Mouse (Mus musculus) thymus, adult 18-20 months (tissue): Measurements from ENCODE around the gene Fmo1.

Experiments used
- DNase-seq, 2 experiments: peaks; one replicate each; pipeline ENCODE4 v3.0.0; 2022; ENCODE audit warnings: mixed read lengths in 2 of 2

Fmo1 gene

DNA sequence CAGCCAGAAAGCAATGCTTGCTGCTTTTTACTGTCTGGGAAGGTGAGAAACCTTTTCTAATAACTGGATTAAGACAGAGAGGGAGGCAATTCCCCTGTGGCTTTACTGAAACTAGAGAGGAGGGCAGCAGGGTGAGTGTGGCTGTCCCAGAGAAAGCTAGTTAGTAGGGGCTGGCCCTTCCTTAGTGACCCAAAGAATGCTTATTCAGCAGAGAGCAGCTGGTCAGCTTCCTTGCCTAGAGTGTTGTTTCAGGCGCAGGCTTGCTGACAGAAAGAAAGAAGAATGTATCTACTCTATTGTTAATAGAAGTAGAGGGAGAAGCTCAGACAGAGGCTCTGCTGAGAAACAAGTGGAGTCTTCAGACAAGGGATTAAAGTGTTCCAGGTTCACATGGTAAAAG lies 4.1 kb downstream of the Fmo1 start:
- DNase-seq: no peak

DNA sequence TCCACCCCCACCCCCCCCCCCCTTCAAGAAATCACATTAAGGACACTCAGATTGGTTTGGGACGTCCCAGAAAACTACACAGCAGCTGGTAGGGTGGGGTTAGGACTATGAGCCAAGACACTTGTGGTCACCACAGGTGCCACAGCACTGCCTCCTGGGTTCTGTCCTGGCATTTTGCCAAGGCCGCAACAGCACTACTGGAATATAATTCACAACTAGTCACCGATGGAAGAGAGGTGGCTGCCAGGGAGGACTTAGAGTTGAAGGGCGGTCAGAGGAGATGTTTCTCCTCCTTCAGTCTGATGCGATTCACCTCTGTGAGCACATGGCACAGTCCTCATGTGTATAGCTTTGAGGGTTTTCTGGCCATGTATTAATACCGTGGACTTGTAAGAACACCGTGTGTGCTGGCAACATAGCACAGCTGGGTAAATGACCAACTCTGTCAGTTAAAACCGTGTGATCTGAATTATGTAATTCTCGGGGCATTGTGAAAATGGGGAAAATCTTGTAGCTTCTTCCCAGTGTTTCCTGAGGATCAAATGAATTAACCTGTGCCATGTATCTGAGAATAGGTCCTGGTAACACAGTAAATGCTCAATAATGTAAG lies 6.3 kb downstream of the Fmo1 start:
- no peak for DNase-seq

DNA sequence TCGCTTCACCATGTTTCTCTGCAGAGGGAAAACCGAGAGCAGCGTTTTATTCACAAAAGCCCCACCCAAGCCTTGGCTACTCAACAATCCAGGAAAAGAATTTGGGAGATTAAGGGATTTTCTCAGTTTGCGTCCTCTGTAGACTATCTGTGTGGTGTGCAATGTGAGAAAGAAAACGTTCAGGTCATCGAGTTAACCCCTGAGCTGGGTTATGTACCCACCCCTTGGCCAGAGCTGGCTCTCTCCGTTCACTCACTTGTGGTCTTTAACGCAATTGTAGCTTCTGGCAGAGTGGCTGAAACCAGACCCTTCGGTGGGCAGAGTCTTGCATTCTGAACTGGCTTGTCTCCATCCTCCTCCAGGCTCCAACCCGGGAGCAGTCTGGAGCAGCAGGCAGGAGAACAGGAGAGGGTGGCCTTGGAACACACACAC lies 6.8 kb downstream of the Fmo1 start:
- DNase-seq: no peak

DNA sequence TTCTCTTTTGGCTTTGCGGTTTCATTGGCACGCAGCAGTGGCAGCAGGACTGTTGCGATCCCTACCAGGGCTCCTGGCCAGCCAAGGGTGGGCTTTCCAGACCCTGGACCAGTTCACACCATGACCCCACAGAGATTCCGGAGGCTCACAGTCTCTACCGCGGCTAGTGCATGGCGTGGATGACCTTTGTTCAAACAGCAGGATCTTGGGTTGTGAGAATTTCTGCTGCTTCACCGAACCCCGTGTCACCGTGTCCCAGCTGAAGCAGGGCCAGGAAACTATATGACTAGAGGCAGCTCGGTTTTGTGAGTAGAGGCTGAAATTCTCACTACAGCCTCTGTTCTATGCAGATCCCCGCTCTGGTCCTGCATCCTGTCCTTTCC lies 7.7 kb downstream of the Fmo1 start:
- no peak for DNase-seq

DNA sequence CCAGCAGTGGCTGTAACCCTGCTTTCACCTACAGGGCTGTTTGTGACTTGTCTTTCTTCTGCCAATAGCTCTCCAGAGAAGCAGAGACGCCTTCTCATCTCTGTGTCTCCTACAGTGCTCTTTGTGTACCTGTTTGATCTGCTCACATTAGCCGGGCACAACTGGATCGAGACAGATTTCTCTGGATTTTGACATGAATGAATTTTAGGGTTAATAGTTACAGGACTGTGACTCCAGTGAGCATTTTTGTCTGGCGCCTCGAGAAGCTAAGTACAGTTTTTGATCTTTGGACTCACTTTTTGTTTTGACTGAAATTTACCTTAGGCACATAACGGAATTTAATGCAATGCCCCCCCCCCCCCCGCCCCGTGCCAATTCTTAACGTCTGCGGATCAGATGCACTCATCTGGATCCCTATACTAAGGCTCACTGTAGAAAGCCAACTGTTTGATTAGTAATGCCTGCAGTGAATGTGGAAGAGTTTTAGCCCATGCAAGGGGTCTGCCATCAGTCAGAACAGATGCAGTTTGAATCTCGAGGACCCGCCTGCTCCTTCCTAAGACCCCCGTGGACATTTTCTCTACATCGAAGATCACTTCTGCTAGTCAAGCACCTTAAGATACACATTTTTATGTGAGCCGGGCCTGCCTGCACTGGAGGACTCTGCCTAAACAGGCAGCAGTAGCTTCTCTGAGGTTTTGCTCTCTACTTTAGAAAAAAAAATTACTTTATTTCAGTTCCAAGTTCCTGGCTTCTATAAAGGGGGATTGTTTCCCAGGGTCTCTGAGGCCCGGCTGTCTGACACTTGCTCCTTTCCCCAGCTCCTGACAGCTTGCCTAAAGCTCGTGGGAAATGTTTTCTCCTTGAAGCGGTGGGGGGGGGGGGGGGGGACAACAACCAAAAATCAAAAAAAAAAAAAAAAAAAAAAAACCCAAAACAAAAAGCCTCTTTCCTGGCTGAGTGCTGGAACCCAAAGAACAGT lies 8.4 kb downstream of the Fmo1 start:
- no peak for DNase-seq

DNA sequence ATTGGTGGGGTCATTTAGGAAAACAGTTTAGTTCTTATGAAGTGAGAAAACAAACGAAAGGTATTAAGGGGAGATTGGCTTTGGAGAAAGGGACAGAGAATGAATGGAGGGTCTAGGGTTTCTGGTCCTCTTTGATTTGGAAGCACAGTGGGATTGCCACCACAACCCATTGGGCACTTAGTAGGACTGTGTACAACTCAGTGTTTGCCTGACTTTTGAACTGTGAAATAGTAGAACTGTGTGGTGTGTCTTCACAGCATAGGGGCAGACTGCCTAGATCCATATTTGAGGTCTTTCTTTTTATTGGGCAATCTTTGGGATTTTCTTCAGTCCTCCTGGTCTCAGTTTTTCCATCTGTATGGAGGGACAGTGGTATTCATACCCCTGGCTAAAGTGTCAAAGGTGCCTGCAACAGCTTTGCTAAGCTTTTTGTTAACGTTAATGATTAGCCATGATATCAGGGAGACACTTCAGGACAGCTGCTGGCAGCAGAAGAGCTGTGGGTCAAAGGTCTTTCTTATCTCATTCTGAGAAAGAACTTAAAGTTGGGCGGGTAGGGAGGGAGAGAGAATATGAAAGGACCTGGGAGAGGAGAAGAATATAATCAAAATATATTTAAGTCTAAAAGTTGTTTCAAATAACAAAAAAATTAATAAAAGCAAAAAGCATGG lies 12.5 kb downstream of the Fmo1 start:
- no peak for DNase-seq

DNA sequence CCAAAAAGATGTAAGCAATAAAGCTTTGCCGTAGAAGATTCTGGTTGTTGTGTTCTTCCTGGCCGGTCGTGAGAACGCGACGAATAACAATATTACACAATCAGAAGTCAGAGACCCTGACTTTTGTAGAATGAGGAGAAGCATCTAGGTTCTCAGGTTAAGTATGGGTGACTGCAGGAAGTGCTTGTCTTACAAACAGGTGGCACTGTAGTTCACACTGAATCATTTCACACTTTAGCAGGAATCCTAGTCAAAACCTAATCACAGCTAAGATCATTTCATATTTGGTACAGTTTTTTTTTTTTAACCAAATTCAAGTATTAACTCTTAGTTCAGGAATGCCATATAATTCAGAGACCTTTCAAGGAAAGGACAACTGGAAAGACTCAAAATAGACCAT lies 18.9 kb downstream of the Fmo1 start:
- DNase-seq: no peak

DNA sequence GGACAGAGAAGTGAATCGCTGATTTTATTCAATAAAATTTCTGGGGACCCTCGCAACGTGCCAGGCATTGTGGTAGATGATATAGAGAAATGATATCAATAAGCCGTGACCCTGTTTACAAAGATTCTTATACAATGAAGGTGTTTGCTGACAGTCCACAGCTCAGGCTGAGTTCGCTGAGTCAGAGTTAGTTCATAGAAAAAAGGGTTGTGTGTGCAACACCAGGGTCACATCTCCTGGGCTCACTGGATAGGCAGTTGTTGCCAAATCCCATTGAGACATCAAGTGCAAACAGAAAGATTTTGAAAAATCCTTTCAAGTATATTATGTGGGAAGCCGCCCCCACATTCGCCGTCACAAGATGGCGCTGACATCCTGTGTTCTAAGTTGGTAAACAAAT lies 26.2 kb downstream of the Fmo1 start:
- DNase-seq: no peak

DNA sequence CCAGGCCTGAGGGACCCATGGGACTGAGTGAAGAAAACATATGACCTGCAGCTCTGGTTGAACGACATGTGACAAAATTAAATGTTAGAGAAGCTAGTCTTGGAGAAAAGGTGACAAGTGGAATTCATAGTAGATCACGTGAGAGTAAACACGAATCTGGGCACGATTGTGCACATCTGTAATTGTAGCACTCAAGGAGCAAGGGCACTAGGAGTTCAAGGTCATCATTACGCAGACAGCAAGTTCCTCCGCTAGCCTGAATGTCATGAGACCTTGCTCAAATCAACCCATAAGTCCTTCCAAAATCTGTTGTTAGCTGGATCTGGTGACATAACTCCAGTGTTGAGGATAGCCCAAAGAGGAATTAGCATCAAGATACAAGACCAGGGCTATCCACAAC lies 27.4 kb downstream of the Fmo1 start:
- DNase-seq: no peak

DNA sequence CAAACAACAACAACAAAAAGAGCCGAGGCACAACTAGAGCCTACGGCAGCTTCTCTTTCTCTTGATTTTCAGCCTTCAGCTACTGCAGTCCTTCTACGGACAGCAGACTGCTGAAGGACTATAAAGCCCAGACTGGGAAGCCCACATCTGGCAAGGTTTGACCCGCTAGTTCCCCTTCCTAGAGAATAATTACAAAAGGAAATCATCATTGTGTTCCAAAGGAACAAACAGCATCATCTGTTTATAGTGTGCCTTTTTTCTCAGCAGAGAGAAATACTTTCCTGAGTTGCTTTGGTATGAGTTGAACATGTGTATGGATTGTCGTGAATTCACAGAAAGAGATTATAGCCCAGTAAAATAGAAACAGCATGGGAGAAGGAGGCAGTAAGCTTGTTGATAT lies 32.1 kb downstream of the Fmo1 start:
- DNase-seq: no peak

DNA sequence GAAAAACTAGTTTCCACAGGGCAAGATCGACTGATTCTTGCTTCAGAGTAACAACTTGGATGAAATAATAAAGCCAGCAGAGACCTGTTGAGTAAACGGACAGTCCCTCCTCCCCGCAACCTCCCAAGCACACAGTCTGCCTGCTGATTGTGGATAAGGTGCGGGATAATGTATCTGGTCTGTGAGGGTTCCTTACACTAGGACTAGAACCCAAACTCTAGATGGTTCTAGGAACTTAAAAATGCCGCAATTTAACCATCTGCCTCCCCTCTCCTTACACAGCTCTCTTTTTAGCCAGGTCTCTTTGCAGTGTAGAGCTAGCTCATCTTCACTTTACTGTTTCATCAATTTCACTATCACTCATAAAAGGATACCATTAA lies 33.8 kb downstream of the Fmo1 start:
- DNase-seq: no peak

DNA sequence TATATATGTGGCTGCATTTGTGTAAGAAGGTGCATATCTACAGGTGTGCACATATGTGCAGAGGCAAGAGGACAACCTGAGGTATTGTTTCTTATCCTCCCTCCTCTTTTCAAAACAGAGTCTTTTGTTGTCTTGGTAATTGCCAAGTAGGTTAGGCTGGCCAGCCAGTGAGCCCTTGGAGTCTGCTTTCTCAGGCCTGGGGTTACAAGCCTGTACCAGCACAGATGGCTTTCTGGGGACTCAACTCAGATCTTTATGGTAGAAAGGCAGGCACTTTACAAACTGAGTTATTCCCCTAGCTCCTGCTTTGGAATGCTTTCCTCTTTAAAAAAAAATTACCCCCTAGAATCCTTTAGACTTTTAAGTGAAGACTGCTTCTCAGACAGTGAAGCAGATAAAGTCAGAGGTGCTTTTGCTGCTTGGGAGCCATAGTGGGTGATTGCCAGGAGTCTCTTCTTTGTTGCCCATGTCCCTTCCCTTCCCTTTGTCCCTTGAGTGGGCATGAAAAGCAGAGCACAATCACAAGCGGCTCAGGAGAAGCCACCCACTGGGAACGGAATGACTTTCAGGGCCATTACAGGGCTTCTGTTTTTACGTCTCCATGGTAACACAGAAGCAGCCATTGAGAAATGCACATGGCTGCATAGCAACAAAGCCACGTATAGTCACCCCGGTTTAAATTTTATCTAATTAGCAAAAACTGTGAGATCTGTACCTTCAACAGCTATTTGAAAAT lies 34.4 kb downstream of the Fmo1 start:
- DNase-seq: no peak

DNA sequence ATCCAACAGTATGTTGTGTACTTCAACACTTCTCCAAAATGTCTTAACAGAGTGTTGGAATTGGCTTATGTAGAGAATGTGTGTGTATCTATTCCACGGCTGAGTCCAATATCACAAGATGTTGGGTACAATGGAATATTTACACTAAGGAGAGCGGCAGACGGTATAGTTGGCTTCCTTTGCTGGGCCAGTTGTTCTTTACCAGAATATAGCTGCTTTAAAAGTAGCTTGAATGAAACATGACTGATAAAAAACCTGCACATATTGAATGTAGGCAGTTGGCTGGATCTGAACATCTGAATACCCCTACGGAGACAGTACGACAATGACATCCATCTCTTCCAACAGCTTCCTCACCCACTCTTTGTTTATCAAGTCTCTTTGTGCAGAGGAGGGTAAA lies 47.1 kb downstream of the Fmo1 start:
- DNase-seq: no peak

DNA sequence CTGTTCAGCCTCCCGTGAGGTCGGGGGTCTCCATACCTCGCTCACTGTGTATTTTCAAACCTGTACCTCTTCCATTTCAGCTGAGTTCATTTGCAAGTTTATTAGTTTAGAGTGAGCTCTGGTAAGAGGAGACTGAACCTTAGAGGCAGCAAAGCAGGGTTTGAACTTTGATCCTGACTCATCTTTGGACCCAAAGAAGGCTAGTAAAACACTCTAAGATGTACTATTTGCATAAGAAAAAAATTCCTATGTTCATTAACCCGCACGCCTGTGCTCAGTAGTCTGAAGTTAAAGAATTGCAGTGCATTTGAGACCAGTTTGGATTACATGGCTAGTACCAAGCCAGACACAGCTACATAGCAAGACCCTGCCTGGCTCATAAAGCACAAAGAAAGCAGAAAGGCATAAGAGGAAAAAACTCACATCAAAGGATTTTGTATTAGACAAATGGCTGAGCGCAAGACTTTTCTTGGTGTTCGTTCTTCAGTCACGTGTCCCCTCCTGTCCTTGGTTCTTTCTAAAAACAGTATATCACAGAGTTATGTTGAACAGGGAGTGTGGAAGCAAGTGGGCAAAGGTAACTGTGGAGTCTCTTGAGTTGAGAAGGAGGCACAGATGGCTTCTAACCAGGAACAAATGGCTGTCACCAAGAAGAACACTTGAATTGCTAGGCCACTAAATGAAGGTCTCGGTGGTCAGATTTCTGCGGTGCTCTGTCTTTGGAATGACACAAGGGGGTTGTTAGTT lies 50.9 kb downstream of the Fmo1 start:
- no peak for DNase-seq

DNA sequence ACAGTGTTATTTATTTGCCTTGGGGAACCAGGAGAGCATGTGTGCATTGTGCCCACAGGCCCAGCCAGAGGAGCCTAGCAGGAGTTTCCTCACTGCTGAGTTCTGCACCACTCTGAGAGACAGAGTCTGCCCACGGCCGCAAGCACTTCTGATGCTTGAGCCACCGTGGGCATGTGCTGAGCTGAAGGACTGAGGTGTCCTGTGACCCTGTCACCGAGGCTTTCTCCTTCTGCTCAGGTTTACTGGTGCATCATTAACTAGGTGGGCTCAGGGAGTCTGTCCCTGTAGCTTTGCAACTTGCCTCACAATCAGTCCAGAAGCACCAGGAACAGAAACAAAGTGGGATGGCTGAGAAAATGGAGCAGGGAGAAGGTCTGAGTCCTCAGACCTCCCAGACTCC lies 51.5 kb downstream of the Fmo1 start:
- no peak for DNase-seq

DNA sequence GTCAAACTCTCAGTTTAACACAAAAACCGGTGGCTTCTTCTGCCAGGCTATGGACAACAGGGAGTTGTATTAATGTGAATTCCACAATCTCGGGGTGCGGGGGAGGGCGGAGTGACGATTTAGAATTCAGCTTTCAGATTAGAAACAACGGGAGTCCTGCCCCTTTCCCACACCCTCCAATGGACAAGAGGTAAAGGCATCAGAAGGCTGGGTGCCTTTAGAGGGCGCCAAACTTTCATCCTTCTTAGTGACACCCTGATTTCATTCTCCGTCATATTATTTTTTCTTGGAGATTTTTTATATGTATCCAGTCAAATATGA lies 52.6 kb downstream of the Fmo1 start, which contains the start of gene Fmo4:
Gene Fmo4 (minus strand): TSS at position 137 of the 321 bp plus-strand sequence.
- DNase-seq: no peak

DNA sequence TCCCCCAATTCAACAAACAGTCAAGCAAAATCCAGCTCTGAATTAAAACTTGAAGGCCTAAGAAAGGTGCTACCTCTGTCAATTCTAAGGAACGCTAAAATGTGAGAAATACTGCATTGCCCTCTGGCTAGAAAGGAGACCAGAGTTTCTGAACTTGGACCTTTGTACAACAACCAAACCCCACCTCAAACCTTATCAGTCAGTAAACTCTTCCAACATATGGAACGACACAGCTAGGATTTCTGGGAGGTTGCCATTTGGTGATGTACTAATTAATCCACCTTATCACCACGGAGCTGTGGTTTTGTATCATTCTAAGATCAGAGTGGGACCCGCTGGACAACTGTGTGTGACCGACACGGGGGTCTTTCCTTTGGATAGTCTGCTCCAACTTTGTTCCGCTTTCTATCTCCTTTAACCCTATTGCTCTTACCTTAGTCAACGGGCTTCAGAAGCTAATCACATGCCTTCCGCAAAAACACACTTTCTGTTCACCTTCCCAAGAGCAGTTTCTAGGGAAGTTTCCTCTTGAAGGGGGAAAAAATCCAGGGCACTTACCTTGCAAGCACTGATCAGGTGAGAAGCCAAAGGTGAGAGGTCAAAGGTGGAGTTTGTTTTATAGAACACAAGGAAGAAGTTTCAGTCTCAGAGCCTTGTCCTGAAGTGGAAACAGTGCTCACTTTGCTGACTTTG lies 53.1 kb downstream of the Fmo1 start:
- DNase-seq: no peak

DNA sequence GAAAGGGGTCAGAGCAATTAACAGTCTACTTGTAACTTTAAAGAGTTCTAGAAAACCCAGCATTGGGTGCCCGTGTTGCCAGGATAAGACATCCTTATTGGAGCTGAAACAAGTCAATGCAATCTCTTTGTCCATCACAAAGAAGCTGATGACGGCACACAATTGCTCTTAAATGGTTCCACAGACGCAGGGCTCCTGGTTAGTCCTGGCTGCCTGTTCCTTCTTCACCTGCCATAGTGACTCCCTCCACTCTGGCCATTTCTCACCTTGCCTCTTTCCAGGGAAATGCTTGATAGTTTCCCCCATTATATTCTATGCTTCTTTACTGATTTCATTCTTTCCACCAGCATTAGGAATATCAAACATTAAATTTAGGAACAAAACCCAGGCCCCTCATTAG lies 57.9 kb downstream of the Fmo1 start:
- DNase-seq: no peak

DNA sequence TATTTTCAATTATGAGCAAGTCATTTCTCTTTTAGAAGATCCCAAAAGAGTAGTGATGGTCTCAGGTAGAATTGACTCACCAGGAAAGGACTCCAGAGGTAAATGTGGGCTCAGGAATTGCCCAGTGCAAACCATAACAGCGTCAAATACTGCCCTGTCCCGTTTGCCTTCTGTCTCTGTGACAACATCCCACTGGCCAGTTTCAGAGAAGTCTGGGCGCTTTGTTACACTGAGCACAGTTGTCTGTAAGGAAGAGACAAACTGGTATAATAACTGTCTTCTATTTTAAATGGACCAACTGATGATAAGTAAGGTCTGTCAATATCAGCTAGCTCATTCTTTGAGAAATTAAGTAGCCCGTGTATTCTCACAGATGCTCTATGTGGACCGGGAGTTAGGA lies 59.0 kb downstream of the Fmo1 start:
- no peak for DNase-seq

DNA sequence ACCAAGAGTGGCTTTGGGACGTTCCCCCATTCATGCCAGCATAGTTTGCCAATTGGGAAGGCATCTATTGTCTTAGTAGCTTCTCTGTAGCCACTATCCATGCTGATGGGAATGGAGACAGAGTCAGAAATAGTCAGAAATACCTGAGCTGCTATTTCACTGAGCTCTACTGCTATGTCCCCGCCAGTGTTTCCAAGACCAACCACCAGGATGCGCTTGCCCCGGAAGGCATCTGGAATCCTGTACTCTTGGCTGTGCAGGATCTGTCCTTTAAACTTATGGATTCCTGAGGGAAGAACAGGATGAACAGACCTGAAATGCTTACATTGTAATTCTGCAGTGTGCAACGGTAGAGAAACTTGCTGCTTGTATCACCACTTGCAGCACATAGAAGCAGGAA lies 61.4 kb downstream of the Fmo1 start:
- DNase-seq: no peak

DNA sequence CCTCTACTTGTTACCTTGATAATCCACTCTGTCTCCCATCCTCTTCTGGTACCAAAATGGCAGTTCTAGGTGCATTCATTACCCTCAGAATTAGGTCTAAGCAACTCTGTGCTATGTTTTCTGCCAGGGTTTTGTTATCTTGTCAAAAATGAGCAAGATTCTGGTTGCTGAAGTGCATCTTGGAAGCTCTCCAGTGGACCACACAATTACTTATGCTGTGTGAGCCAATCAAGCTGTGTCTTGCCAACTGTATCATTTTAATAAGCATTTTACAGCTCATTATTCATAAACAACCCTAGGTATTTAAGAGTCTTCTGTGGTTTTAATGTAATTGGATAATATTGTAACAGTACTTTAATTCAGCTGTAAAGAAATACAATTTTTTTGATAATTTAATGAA lies 70.0 kb downstream of the Fmo1 start:
- DNase-seq: no peak
